Mouse (Mus musculus) testis, adult 2 months (tissue): ENCODE data around the gene Ripk1.

Source experiments
- CTCF ChIP-seq: fragments of 200-500 bp; IDR thresholded peaks from 2 replicates; pipeline ENCODE4 v1.5.1; 2012; ENCODE audit warnings: low read depth, mild to moderate bottlenecking, inconsistent platforms, low read length, moderate library complexity; ENCODE audit not compliant: control insufficient read depth, insufficient read depth, insufficient replicate concordance
- POLR2A ChIP-seq: fragments of 200-500 bp; IDR thresholded peaks from 2 replicates; pipeline ENCODE4 v1.6.1; 2012; ENCODE audit warnings: low read depth, mild to moderate bottlenecking, inconsistent platforms, low read length, moderate library complexity; ENCODE audit not compliant: control insufficient read depth

DNA sequence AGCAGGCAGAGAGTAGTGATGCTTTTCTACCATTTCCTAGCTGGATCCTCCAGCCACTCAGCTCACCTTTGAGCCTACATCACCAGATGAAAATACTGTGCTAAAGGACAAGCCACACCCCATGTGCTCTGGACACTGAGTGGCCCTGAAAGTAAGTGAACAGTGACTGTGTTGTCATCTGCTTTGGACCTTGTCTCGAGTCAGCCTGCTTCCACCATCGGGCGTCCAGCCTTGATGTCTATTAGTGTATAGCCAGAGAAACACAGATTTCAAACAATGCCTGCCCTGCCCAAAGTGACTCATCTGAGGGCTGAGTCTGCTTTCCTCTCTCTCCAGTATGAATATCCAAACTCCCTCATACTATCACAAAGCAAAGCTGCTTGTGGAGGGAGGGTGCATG lies 77.6 kb downstream of the Ripk1 start:
- no peak for TF ChIP-seq POLR2A
- no peak for TF ChIP-seq CTCF
